Mouse (Mus musculus) kidney, adult 10 weeks (tissue): ENCODE data around the gene Tmem222. TPM values are rescaled to one million over a fixed set of nuclear protein-coding genes. Genes with fewer than 3 reads are reported as not detected.

Source experiments
- polyA plus RNA-seq: library from polyadenylated mRNA; stranded (reverse); fragments of 350-450 nt; fragmentation: Illumina TruSeq; extraction: RNeasy Lipid Tissue Mini Kit (QIAGEN cat#74804); gene quantifications from one replicate; pipeline ENCODE4 v1.2.3, GENCODE M21; 2014; ENCODE audit warnings: low read depth, low replicate concordance

Gene Tmem222
- 1.4 TPM for polyA plus RNA-seq

DNA sequence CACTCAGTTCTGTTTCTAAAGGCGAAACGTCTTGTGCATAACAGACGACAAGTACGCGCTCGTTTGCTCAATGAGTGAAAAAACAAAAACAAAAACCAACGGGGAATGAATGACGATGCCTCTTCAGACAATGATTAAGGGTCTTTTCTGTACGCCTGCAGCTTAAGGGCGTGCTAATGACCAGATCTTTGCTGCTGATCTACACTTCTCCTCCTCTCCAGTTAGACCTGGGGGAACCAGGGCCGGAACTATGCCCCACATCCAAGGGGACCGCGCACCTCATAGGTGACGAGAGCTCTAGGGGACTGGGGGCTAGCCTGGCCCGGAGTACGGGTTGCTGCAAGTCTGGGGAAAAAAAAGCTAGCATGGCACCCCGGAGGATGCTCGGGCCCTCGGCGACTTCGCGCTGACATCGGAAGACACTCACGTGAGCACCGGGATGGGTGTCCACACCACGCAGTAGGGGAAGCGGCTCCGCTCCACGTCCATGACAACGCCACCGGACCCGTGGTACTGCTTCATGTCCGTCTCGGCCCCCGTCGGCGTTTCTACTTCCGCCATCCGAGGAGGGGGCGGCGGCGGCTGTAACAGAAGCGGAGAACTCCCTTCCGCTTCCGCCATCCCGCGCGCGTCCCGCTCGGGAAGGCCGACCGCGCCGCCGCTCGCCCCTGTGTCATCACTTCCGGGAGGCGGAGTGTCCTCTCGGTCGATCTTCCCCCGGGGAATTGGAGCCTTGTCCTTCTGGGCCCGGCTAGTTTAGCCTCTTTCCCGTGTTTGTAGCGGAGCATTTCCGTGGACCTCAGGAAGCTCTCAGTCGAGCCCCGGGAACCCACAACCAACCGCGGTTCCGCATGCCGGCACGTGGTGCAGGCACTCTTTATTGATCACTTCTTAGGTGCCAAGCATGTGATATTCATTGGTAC lies at the start of gene Tmem222:
Gene Tmem222 (minus strand): TSS at position 689 of the 923 bp plus-strand sequence.

DNA sequence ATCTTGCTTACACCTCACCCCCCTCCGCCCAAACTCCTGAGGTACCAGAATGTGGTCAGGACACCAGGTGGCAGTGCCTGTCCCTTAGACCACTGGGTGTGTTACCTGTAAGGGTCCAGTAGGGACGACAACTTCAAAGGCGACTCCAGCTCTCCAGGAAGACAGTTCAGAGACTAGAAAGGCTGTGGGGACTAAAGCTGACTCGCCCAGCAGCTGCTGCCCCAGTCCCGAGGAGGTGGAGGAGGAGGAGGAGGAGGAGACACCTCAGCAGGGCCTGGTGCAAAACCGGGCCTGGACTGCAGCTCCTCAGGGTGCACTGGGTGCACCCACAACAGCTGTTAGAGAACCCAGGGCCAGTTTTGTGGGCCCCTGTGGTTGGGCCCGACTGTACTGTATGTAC lies 14.7 kb downstream of the Tmem222 start, which contains the start of gene Sytl1:
Gene Sytl1 (minus strand): TSS at position 232 of the 400 bp plus-strand sequence.

DNA sequence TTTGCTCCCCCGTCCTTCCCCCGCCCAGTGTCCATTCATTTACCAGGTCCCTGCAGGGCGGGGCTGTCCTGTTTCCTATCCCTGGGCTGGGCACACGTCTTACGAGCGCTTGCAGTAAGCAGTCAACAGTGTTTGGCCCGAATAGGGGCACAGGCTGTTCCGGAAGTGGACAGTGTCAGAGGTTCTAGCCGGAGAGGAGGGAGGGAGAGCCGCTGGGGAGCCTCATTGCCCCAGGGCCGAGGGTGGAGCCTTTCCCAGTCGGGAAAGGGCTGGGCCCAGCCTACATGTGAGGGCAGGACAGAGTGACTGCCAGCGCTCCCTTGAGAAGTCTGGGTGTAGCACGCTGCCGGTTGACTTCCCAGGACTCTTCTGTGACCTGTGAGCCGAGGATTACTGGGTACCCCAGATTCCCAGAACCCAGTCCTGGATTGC lies 37.1 kb downstream of the Tmem222 start, which contains the start of gene Map3k6:
Gene Map3k6 (plus strand): TSS at position 329 of the 432 bp plus-strand sequence.

Other genes with a start within 250 kb of the Tmem222 start
- gene Wasf2, start 147.3 kb downstream of the Tmem222 start, polyA plus RNA-seq = 43.9 TPM
- not detected for gene Cd164l2, start 65.7 kb downstream of the Tmem222 start, polyA plus RNA-seq
- gene Gpr3, start 65.3 kb downstream of the Tmem222 start, polyA plus RNA-seq = not detected
- not detected for gene Map3k6, start 37.0 kb downstream of the Tmem222 start, polyA plus RNA-seq
- not detected for gene Sytl1, start 14.7 kb downstream of the Tmem222 start, polyA plus RNA-seq
- 5.0 TPM for gene Wdtc1, start 75.7 kb upstream of the Tmem222 start, polyA plus RNA-seq
- 1.2 TPM for gene Slc9a1, start 91.9 kb upstream of the Tmem222 start, polyA plus RNA-seq
- gene Tent5b, start 202.3 kb upstream of the Tmem222 start, polyA plus RNA-seq = not detected
- not detected for gene Trnp1, start 220.8 kb upstream of the Tmem222 start, polyA plus RNA-seq
- 1.1 TPM for gene Kdf1, start 241.2 kb upstream of the Tmem222 start, polyA plus RNA-seq